Mouse (Mus musculus) splenic B cell, adult 2 months (primary cell): ENCODE results near the gene H3f3a.
A peak's percentile ranks its signal among the peaks of the same experiment; 100 is the strongest.

ENCODE experiments used
- DNase-seq: peaks from one replicate; pipeline ENCODE4 v3.0.0-alpha.2; 2011; ENCODE audit warnings: low read depth, low spot score
- H3K27me3 ChIP-seq: 2 replicates; pipeline ENCODE4 v1.6.1; 2012; ENCODE audit warnings: mild to moderate bottlenecking, low read length, moderate library complexity, mixed read lengths; ENCODE audit not compliant: control insufficient read depth, poor library complexity, insufficient read depth, severe bottlenecking
- H3K36me3 ChIP-seq: 2 replicates; pipeline ENCODE4 v1.6.1; 2012; ENCODE audit warnings: mild to moderate bottlenecking, low read length, moderate library complexity, mixed read lengths; ENCODE audit not compliant: control insufficient read depth, poor library complexity, insufficient read depth, severe bottlenecking

Gene H3f3a

GRCm38 (mm10) chr1:180835273-180836015 lies 21.7 kb upstream of the H3f3a start:
- DNase-seq = peak; percentile 29
- no peaks in the 10 kb centered on the region for H3K27me3 ChIP-seq
- H3K36me3 ChIP-seq = no peaks in the 10 kb centered on the region

- H3K27me3 ChIP-seq = no peaks in the 10 kb centered on the region
- DNase-seq = no peak
- H3K36me3 ChIP-seq = no peaks in the 10 kb centered on the region
These were observed 17.0 kb upstream of the H3f3a start for GRCm38 (mm10) chr1:180830588-180831346.

- Histone ChIP-seq H3K36me3 (no peaks in the 10 kb centered on the region), H3K27me3 (no peaks in the 10 kb centered on the region)
- DNase-seq = no peak
These were observed 16.4 kb upstream of the H3f3a start for GRCm38 (mm10) chr1:180830175-180830574.

- Histone ChIP-seq H3K36me3 (no peaks in the 10 kb centered on the region), H3K27me3 (no peaks in the 10 kb centered on the region)
- DNase-seq = peak; percentile 93
These were observed 16.0 kb upstream of the H3f3a start for GRCm38 (mm10) chr1:180829775-180830174.

- DNase-seq = peak; percentile 77
- H3K27me3 ChIP-seq = no peaks in the 10 kb centered on the region
- H3K36me3 ChIP-seq = no peaks in the 10 kb centered on the region
These were observed 12.9 kb upstream of the H3f3a start for GRCm38 (mm10) chr1:180826634-180827033.

GRCm38 (mm10) chr1:180824721-180825120 lies 11.0 kb upstream of the H3f3a start:
- no peaks in the 10 kb centered on the region for H3K36me3 ChIP-seq

GRCm38 (mm10) chr1:180823716-180824115 lies 10.0 kb upstream of the H3f3a start:
- no peak for DNase-seq
- Histone ChIP-seq H3K36me3 (no peaks in the 10 kb centered on the region), H3K27me3 (no peaks in the 10 kb centered on the region)

More at GRCm38 (mm10) chr1:180824721-180825120, 11.0 kb upstream of the H3f3a start:
- no peaks in the 10 kb centered on the region for H3K27me3 ChIP-seq
- peak; percentile 65 for DNase-seq

- DNase-seq = peak; percentile 59
- H3K27me3 ChIP-seq = no peaks in the 10 kb centered on the region
- H3K36me3 ChIP-seq = no peaks in the 10 kb centered on the region
These were observed 8.5 kb upstream of the H3f3a start for GRCm38 (mm10) chr1:180822276-180822675.

- DNase-seq = no peak
- H3K36me3 ChIP-seq = no peaks in the 10 kb centered on the region
- H3K27me3 ChIP-seq = no peaks in the 10 kb centered on the region
These were observed 7.4 kb upstream of the H3f3a start for GRCm38 (mm10) chr1:180821101-180821500.

- no peak for DNase-seq
- no peaks in the 10 kb centered on the region for H3K27me3 ChIP-seq
- H3K36me3 ChIP-seq = no peaks in the 10 kb centered on the region
These were observed 4.3 kb upstream of the H3f3a start for GRCm38 (mm10) chr1:180818000-180818399.

- no peak for DNase-seq
- H3K36me3 ChIP-seq = peaks cover 4% of the 10 kb centered on the region; the same call in 1 of the 2 replicates
- H3K27me3 ChIP-seq = no peaks in the 10 kb centered on the region
These were observed 1.8 kb upstream of the H3f3a start for GRCm38 (mm10) chr1:180815371-180816024.

- Histone ChIP-seq H3K36me3 (peaks cover 13% of the 10 kb centered on the region), H3K27me3 (no peaks in the 10 kb centered on the region)
- peak; percentile 96 for DNase-seq
These were observed 296 bp downstream of the H3f3a start for GRCm38 (mm10) chr1:180813409-180813884.

- Histone ChIP-seq H3K27me3 (no peaks in the 10 kb centered on the region), H3K36me3 (peaks cover 17% of the 10 kb centered on the region)
- DNase-seq = peak; percentile 56
These were observed 1.0 kb downstream of the H3f3a start for GRCm38 (mm10) chr1:180812463-180813408.
